Mouse (Mus musculus): ENCODE measurements around the gene 5830411N06Rik. TPM values are rescaled to one million over a fixed set of nuclear protein-coding genes. Genes with fewer than 3 reads are reported as not detected.

The 5830411N06Rik gene
- total RNA-seq (2021), result not detected
- polyA plus RNA-seq (2012; rRNA removed), result 0.12 TPM in 1 of 2 replicates, not detected in the other
- long read RNA-seq, result 0 reads

DNA sequence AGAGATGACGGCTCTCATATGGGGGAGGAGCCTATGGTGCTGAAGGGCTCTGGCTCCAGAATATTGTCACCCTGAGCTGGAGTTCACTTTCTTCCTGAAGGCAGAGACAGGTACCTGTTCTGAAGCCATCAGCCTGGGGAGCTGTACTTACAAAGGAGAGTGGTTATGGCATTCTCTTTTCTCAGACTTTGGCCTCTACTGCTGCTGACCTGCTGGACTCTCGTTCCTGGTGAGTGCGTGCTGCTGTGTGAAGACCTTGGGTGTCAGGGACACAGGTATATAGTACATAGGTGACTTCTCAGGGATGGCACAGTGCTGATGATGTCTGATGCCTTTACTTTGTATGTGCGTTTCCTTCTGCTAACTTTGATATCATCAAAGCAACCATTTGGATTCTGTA, at the start of gene 5830411N06Rik:
Gene 5830411N06Rik, plus strand, starts transcription at position 69 of the 400 bp plus-strand sequence.
- 73% methylated on average over 4 of the region's 4 CpGs for WGBS
- no peaks in the 10 kb centered on the region for H3K36me3 ChIP-seq (ENCODE audit: control insufficient read depth, insufficient read depth, low read length)
- H3K27ac ChIP-seq, result no peak within 1 kb of the TSS
- no peak within 1 kb of the TSS for H3K9ac ChIP-seq (ENCODE audit: low read depth, low read length)
- H3K79me2 ChIP-seq (replicated peaks; ENCODE audit: control insufficient read depth, insufficient read depth, low read length), result no peaks in the 10 kb centered on the region
- no peak within 1 kb of the TSS for H3K4me3 ChIP-seq
- H3K4me1 ChIP-seq (ENCODE audit: control insufficient read depth, insufficient read depth, low read length), result no peaks in the 10 kb centered on the region
- no peaks in the 10 kb centered on the region for H3K27me3 ChIP-seq (ENCODE audit: control insufficient read depth, insufficient read depth, low read length)
- TF ChIP-seq POLR2A (IDR thresholded peaks at IDR 0.05; ENCODE audit: insufficient read depth, low read depth, low read length), result no peak
- TF ChIP-seq EP300 (IDR thresholded peaks at IDR 0.05; ENCODE audit: insufficient read depth, low read depth, low read length), result no peak
- no peak for TF ChIP-seq CTCF (IDR thresholded peaks at IDR 0.05)
- intact Hi-C loops (cut with DNase I), result no loop called here
- DNase-seq, result no peak

DNA sequence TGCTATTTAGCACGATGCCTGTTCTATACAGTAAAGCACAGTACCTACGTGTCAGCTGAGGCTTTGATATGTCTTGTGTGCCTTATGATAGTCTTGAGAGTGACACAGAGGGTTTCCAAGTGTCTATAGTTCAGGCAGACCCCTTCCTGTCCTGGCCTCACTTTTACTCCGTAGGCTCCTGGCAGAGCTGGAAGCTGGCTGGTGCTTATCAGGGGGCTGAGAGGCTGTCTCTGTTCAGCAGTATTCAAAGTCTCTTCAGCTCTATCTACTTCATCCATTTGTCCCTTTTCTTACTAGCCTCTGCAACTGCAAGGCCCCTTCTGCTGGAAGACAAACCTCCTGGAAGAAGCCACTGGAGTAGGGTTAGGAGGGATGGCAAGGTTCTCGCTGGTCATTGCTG, 46.0 kb upstream of the 5830411N06Rik start:
- TF ChIP-seq CTCF (IDR thresholded peaks at IDR 0.05) (no peak), EP300 (IDR thresholded peaks at IDR 0.05; ENCODE audit: insufficient read depth, low read depth, low read length) (no peak), POLR2A (IDR thresholded peaks at IDR 0.05; ENCODE audit: insufficient read depth, low read depth, low read length) (no peak)
- H3K79me2 ChIP-seq (replicated peaks; ENCODE audit: control insufficient read depth, insufficient read depth, low read length), result no peaks in the 10 kb centered on the region
- H3K9ac ChIP-seq (ENCODE audit: low read depth, low read length), result no peak overlapping the region
- no peak overlapping the region for H3K27ac ChIP-seq
- intact Hi-C loops (cut with DNase I), result no loop called here
- no peaks in the 10 kb centered on the region for H3K4me1 ChIP-seq (ENCODE audit: control insufficient read depth, insufficient read depth, low read length)
- DNase-seq, result no peak
- 69% methylated on average over 4 of the region's 4 CpGs for WGBS
- H3K4me3 ChIP-seq, result no peak overlapping the region
- H3K27me3 ChIP-seq (ENCODE audit: control insufficient read depth, insufficient read depth, low read length), result no peaks in the 10 kb centered on the region
- H3K36me3 ChIP-seq (ENCODE audit: control insufficient read depth, insufficient read depth, low read length), result no peaks in the 10 kb centered on the region

DNA sequence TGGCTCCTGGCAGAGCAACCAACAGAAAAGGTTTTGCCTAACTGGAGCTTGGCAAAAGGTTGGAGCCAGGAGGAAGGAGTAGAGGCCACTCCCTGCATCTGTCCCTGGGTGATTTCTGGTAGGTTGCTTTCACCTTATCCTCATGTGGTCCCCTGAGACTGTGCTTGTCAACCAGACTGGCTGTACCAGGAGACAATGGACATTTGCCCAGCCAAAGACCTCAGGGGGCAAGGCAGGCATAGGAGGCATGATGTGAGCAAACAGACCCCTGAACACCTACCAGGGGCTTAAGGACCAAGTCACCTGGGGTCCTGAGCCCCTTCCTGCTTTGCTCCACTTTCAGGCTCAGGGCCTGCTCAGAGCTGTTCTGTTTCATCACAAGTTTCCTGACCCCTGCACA, 41.2 kb upstream of the 5830411N06Rik start, which contains the start of gene Olfr524:
Gene Olfr524, minus strand, starts transcription at position 101 of the 400 bp plus-strand sequence.
- H3K27ac ChIP-seq, result no peak within 1 kb of the TSS
- no peaks in the 10 kb centered on the region for H3K27me3 ChIP-seq (ENCODE audit: control insufficient read depth, insufficient read depth, low read length)
- no peak within 1 kb of the TSS for H3K9ac ChIP-seq (ENCODE audit: low read depth, low read length)
- intact Hi-C loops (cut with DNase I), result no loop called here
- H3K4me1 ChIP-seq (ENCODE audit: control insufficient read depth, insufficient read depth, low read length), result no peaks in the 10 kb centered on the region
- TF ChIP-seq EP300 (IDR thresholded peaks at IDR 0.05; ENCODE audit: insufficient read depth, low read depth, low read length) (no peak), POLR2A (IDR thresholded peaks at IDR 0.05; ENCODE audit: insufficient read depth, low read depth, low read length) (no peak), CTCF (IDR thresholded peaks at IDR 0.05) (no peak)
- H3K79me2 ChIP-seq (replicated peaks; ENCODE audit: control insufficient read depth, insufficient read depth, low read length), result no peaks in the 10 kb centered on the region
- DNase-seq, result no peak
- H3K4me3 ChIP-seq, result no peak within 1 kb of the TSS
- no peaks in the 10 kb centered on the region for H3K36me3 ChIP-seq (ENCODE audit: control insufficient read depth, insufficient read depth, low read length)

DNA sequence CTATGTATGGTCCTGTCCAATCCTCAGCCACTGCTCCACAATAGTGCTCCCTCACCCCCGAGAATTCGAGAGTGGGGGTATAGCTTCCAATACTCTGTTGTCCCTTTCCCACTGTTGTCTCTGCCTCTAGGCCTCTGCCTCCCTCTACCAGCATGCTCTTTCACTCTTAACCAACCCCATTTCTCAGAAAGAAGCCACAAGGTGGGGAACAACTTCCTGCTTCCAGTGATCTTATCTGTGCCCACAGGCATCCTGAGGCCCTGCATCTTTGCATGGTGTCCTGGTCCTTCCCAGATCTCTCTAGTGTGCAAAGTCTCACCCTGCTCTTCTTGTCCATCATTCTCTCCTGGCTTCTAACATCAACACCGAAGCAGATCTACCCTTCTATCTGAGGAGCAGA, 40.2 kb upstream of the 5830411N06Rik start:
- 86% methylated on average over 3 of the region's 3 CpGs for WGBS

DNA sequence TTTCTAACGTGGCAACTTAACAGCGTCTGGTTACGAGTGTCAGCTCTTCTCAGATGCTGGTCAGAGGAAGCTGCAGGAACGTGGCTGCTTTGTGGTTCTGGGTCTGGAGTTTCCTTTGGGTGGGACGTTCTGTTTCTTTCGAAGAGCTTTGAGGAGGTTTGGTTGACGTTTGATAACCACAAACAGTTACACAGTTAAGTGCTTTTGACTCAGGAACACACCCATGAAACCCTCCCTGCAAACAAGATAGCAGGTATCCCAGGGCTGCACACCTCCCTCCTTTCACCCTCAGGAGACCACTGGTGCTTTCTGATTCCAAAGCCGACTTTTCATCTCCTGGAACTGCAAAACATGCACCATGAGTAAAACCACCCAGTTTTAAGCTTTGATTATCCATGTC, 38.9 kb upstream of the 5830411N06Rik start:
- no peak for DNase-seq
- H3K27ac ChIP-seq, result no peak overlapping the region
- no peaks in the 10 kb centered on the region for H3K27me3 ChIP-seq (ENCODE audit: control insufficient read depth, insufficient read depth, low read length)
- no peak overlapping the region for H3K9ac ChIP-seq (ENCODE audit: low read depth, low read length)
- no peaks in the 10 kb centered on the region for H3K4me1 ChIP-seq (ENCODE audit: control insufficient read depth, insufficient read depth, low read length)
- 63% methylated on average over 8 of the region's 8 CpGs for WGBS
- H3K79me2 ChIP-seq (replicated peaks; ENCODE audit: control insufficient read depth, insufficient read depth, low read length), result no peaks in the 10 kb centered on the region
- TF ChIP-seq POLR2A (IDR thresholded peaks at IDR 0.05; ENCODE audit: insufficient read depth, low read depth, low read length) (no peak), EP300 (IDR thresholded peaks at IDR 0.05; ENCODE audit: insufficient read depth, low read depth, low read length) (no peak), CTCF (IDR thresholded peaks at IDR 0.05) (no peak)
- H3K36me3 ChIP-seq (ENCODE audit: control insufficient read depth, insufficient read depth, low read length), result no peaks in the 10 kb centered on the region
- intact Hi-C loops (cut with DNase I), result no loop called here
- H3K4me3 ChIP-seq, result no peak overlapping the region

More for the DNA sequence above, 40.2 kb upstream of the 5830411N06Rik start:
- DNase-seq, result no peak
- Histone ChIP-seq H3K36me3 (ENCODE audit: control insufficient read depth, insufficient read depth, low read length) (no peaks in the 10 kb centered on the region), H3K4me1 (ENCODE audit: control insufficient read depth, insufficient read depth, low read length) (no peaks in the 10 kb centered on the region), H3K4me3 (no peak overlapping the region), H3K79me2 (replicated peaks; ENCODE audit: control insufficient read depth, insufficient read depth, low read length) (no peaks in the 10 kb centered on the region), H3K27ac (no peak overlapping the region), H3K9ac (ENCODE audit: low read depth, low read length) (no peak overlapping the region), H3K27me3 (ENCODE audit: control insufficient read depth, insufficient read depth, low read length) (no peaks in the 10 kb centered on the region)
- intact Hi-C loops (cut with DNase I), result no loop called here
- TF ChIP-seq POLR2A (IDR thresholded peaks at IDR 0.05; ENCODE audit: insufficient read depth, low read depth, low read length) (no peak), EP300 (IDR thresholded peaks at IDR 0.05; ENCODE audit: insufficient read depth, low read depth, low read length) (no peak), CTCF (IDR thresholded peaks at IDR 0.05) (no peak)

DNA sequence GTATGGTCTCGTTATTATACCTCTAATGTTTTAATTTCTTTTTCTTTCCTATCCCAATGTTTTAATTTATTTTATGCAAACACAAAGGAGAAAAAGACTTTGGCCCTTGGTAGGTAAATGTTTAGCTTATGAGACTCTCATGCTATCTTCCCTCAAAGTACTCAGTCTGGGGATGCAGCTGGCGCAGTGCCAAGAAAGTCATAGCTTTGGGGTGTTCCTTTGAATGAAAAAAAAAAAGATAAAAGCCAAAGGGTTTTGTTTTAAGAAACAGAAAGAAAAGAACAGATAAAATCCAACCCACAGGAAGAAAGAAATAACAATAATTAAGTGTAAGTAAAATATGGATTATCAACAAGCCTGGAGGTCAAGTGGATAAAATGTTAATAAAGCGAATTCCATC, 38.4 kb upstream of the 5830411N06Rik start:
- H3K36me3 ChIP-seq (ENCODE audit: control insufficient read depth, insufficient read depth, low read length), result no peaks in the 10 kb centered on the region
- 53% methylated on average over 3 of the region's 3 CpGs for WGBS
- H3K79me2 ChIP-seq (replicated peaks; ENCODE audit: control insufficient read depth, insufficient read depth, low read length), result no peaks in the 10 kb centered on the region
- H3K4me1 ChIP-seq (ENCODE audit: control insufficient read depth, insufficient read depth, low read length), result no peaks in the 10 kb centered on the region
- H3K27ac ChIP-seq, result no peak overlapping the region
- no peak overlapping the region for H3K9ac ChIP-seq (ENCODE audit: low read depth, low read length)
- DNase-seq, result no peak
- TF ChIP-seq POLR2A (IDR thresholded peaks at IDR 0.05; ENCODE audit: insufficient read depth, low read depth, low read length) (no peak), CTCF (IDR thresholded peaks at IDR 0.05) (no peak), EP300 (IDR thresholded peaks at IDR 0.05; ENCODE audit: insufficient read depth, low read depth, low read length) (no peak)
- H3K27me3 ChIP-seq (ENCODE audit: control insufficient read depth, insufficient read depth, low read length), result no peaks in the 10 kb centered on the region
- H3K4me3 ChIP-seq, result no peak overlapping the region
- intact Hi-C loops (cut with DNase I), result no loop called here

All from heart, adult 2 months (tissue).